Comparison of ENCODE assay signal across 18 mouse cellular contexts in genomic region chr6:100255411-100255810, GRCm38 (mm10). TPM values are rescaled to one million over a fixed set of nuclear protein-coding genes. Genes with fewer than 3 reads are reported as not detected.
DNase-seq lines count a peak whose midpoint lies in the region; ATAC-seq and TF ChIP-seq lines count a peak whose summit lies in the region.
"Had no signal": no experiment of that assay in that cellular context is flagged by ENCODE, and none has a peak within 500 bp of the region (broad histone marks: within the 10 kb centered on the region; RNA-seq: fewer than 3 reads in every experiment).

No protein-coding gene starts in this region.

- 62% methylated on average over 1 of the region's 1 CpGs for WGBS in midbrain, postnatal 0 days
- 92% methylated on average over 1 of the region's 1 CpGs for WGBS in midbrain, embryonic 11.5 days

- TF ChIP-seq CTCF in midbrain, postnatal 0 days (IDR thresholded peaks at IDR 0.05): no peak
- TF ChIP-seq CTCF in embryonic fibroblast, embryonic 13.5 days (IDR thresholded peaks at IDR 0.05; ENCODE audit: borderline replicate concordance, insufficient read depth, low read length): no peak

- ATAC-seq in midbrain, postnatal 0 days (ENCODE audit: low FRiP score): no peak
- no peak for ATAC-seq in midbrain, embryonic 11.5 days (ENCODE audit: low FRiP score)
- ATAC-seq in erythroblast, adult 5-6 weeks (replicated peaks; ENCODE audit: low FRiP score, poor library complexity, severe bottlenecking): no peak
- ATAC-seq: forebrain, postnatal 0 days; midbrain, embryonic 16.5 days; Patski had no signal

- H3K27me3 ChIP-seq in midbrain, postnatal 0 days (ENCODE audit: insufficient read depth, low read length): no peaks in the 10 kb centered on the region
- H3K27me3 ChIP-seq in midbrain, embryonic 11.5 days (ENCODE audit: control insufficient read depth, insufficient read depth, low read length): no peaks in the 10 kb centered on the region
- H3K27me3 ChIP-seq: hindbrain, embryonic 15.5 days; liver, embryonic 13.5 days; neural tube, embryonic 12.5 days; Patski had no signal

- H3K4me3 ChIP-seq in midbrain, postnatal 0 days (ENCODE audit: low read depth, low read length): no peak overlapping the region
- H3K4me3 ChIP-seq in midbrain, embryonic 11.5 days (ENCODE audit: low read depth, low read length): no peak overlapping the region
- no peak overlapping the region for H3K4me3 ChIP-seq in embryonic fibroblast, embryonic 13.5 days (ENCODE audit: insufficient read depth, low read length)
- H3K4me3 ChIP-seq: hindbrain, embryonic 15.5 days; limb, embryonic 10.5 days; liver, embryonic 13.5 days; neural tube, embryonic 12.5 days had no signal

- no peak overlapping the region for H3K4me2 ChIP-seq in midbrain, postnatal 0 days (ENCODE audit: low read depth, low read length, poor library complexity, severe bottlenecking)
- H3K4me2 ChIP-seq in midbrain, embryonic 11.5 days: no peak overlapping the region
- H3K4me2 ChIP-seq: hindbrain, embryonic 15.5 days; liver, embryonic 13.5 days; neural tube, embryonic 12.5 days had no signal

- H3K36me3 ChIP-seq in midbrain, postnatal 0 days (ENCODE audit: insufficient read depth, low read length): no peaks in the 10 kb centered on the region
- no peaks in the 10 kb centered on the region for H3K36me3 ChIP-seq in midbrain, embryonic 11.5 days (ENCODE audit: control insufficient read depth, insufficient read depth, low read length)
- H3K36me3 ChIP-seq: hindbrain, embryonic 15.5 days; limb, embryonic 10.5 days; liver, embryonic 13.5 days; neural tube, embryonic 12.5 days had no signal

- H3K9me3 ChIP-seq in midbrain, postnatal 0 days (ENCODE audit: low read length): no peaks in the 10 kb centered on the region
- H3K9me3 ChIP-seq in midbrain, embryonic 11.5 days (ENCODE audit: control insufficient read depth, low read length): no peaks in the 10 kb centered on the region
- H3K9me3 ChIP-seq: hindbrain, embryonic 15.5 days; limb, embryonic 10.5 days; liver, embryonic 13.5 days; neural tube, embryonic 12.5 days had no signal

- no peaks in the 10 kb centered on the region for H3K4me1 ChIP-seq in midbrain, postnatal 0 days (ENCODE audit: insufficient read depth, low read length)
- peaks cover 3% of the 10 kb centered on the region; the same call in 1 of the 2 replicates for H3K4me1 ChIP-seq in midbrain, embryonic 11.5 days (ENCODE audit: control insufficient read depth, insufficient read depth, low read length)
- H3K4me1 ChIP-seq in embryonic fibroblast, embryonic 13.5 days (ENCODE audit: control insufficient read depth, insufficient read depth, low read length): peaks cover 17% of the 10 kb centered on the region

- no peak overlapping the region for H3K27ac ChIP-seq in midbrain, postnatal 0 days (ENCODE audit: low read depth, low read length)
- H3K27ac ChIP-seq in midbrain, embryonic 11.5 days (ENCODE audit: low read depth, low read length): no peak overlapping the region
- peak overlapping the region; percentile 64; the same call in 1 of the 2 replicates for H3K27ac ChIP-seq in embryonic fibroblast, embryonic 13.5 days (ENCODE audit: insufficient read depth, low read length)
- H3K27ac ChIP-seq: hindbrain, embryonic 15.5 days; limb, embryonic 10.5 days; liver, embryonic 13.5 days; neural tube, embryonic 12.5 days had no signal

- no peak for TF ChIP-seq POLR2A in embryonic fibroblast, embryonic 13.5 days (IDR thresholded peaks at IDR 0.05; ENCODE audit: low read depth, low read length)

- intact Hi-C loops in heart, postnatal 10 days (cut with DNase I): no loop called here

- DNase-seq in heart, postnatal 10 days: peak; percentile 9 to 15
- DNase-seq in heart, adult 9 months (ENCODE audit: low spot score in 2 of 2): no peak
- DNase-seq in midbrain, postnatal 0 days (ENCODE audit: low spot score): peak; percentile 15
- no peak for DNase-seq in midbrain, embryonic 11.5 days (ENCODE audit: low spot score, missing footprints)
- DNase-seq in thymus, postnatal 4 days: peak; percentile 49
- DNase-seq: forebrain, postnatal 0 days; heart, adult 18-20 months; kidney, adult 8-10 months; layer of hippocampus, postnatal 36 days; liver, embryonic 13.5 days; right cerebral cortex, postnatal 4 days had no signal

- no peak overlapping the region for H3K9ac ChIP-seq in midbrain, postnatal 0 days (replicated peaks; ENCODE audit: low read length, poor library complexity, severe bottlenecking)
- H3K9ac ChIP-seq in midbrain, embryonic 11.5 days (ENCODE audit: low read length): no peak overlapping the region
- H3K9ac ChIP-seq: forebrain, postnatal 0 days; hindbrain, embryonic 15.5 days; liver, embryonic 13.5 days; neural tube, embryonic 12.5 days had no signal

RNA-seq across cellular contexts. Expression of gene Rybp, which starts 31.9 kb away (rescaled TPM):
- total RNA-seq in heart, postnatal 10 days (2021): 10 to 100 TPM; 16.8 to 24.9 TPM
- total RNA-seq in midbrain, postnatal 0 days (2014; rRNA removed): 36.0 and 42.1 TPM in 2 replicates
- 20.9 and 29.6 TPM in 2 replicates for polyA plus RNA-seq in midbrain, postnatal 0 days (2015; fragmentation: Nextera tagmentation; extraction: Ambion mirVana)
- 10.0 and 10.3 TPM in 2 replicates for polyA plus RNA-seq in midbrain, embryonic 11.5 days (2014; fragmentation: Nextera tagmentation; extraction: Ambion mirVana)
- 31.7 and 51.8 TPM in 2 replicates for polyA plus RNA-seq in embryonic fibroblast, embryonic 13.5 days (2011; ENCODE audit: insufficient read length, low read depth, missing spikeins)
- 11.7 and 12.7 TPM in 2 replicates for total RNA-seq in erythroblast, adult 5-6 weeks (2015; ENCODE audit: low replicate concordance)
- total RNA-seq in erythroblast, adult 5-6 weeks (2017; ENCODE audit: low replicate concordance): 8.6 and 9.2 TPM in 2 replicates

Comparison
In these comparisons a context has a peak if more than half of its experiments do, and no peak if none do; other contexts are left out.
1. DNase-seq: peak in heart, postnatal 10 days (2 of 2), midbrain, postnatal 0 days (single experiment) and thymus, postnatal 4 days (single experiment); none in heart, adult 9 months (0 of 2) and midbrain, embryonic 11.5 days (single experiment).